Mouse (Mus musculus): ENCODE data around the gene Tes. TPM values are rescaled to one million over a fixed set of nuclear protein-coding genes. Genes with fewer than 3 reads are reported as not detected.
"Not testable (repeated sequence)": the region's sequence is repeated elsewhere in the genome, so short reads cannot be mapped to it uniquely, and the experiment has no call there.

Gene Tes
- polyA plus RNA-seq, 1 experiment from 2014 or later: 15.4 TPM

DNA sequence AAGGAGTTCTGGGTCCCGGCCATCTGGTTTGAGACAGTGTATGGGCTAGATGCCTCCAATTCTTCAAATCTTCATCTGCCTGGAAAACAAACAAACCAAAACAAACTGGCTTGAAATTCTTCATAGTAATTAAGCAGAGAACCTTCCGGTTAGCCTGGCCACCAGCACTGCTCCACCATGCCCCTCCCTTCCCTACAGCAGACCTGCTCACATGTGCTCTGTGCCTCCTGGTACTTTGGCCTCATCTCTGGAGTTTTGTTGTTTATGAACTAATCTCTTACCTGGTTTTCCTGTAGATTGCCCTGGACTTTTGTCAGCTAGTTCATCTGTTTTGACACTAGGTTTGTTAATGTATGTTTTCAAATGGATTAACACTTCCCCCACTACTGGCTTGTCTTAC is 5.4 kb upstream of the Tes start:
- WGBS: 83% methylated on average over 2 of the region's 2 CpGs
- no peak overlapping the region for H3K27ac ChIP-seq (replicated peaks)
- peaks cover 70% of the 10 kb centered on the region for H3K27me3 ChIP-seq (replicated peaks)
- no peaks in the 10 kb centered on the region for H3K36me3 ChIP-seq
- no peak overlapping the region for H3K9ac ChIP-seq
- no peak overlapping the region for H3K4me3 ChIP-seq
- no peak overlapping the region for H3K4me2 ChIP-seq
- H3K9me3 ChIP-seq: no peaks in the 10 kb centered on the region
- H3K4me1 ChIP-seq: peaks cover 6% of the 10 kb centered on the region; the same call in 1 of the 2 replicates
- no peak for ATAC-seq (ENCODE audit: extremely low read depth, insufficient number of reproducible peaks, low FRiP score, low TSS enrichment)

DNA sequence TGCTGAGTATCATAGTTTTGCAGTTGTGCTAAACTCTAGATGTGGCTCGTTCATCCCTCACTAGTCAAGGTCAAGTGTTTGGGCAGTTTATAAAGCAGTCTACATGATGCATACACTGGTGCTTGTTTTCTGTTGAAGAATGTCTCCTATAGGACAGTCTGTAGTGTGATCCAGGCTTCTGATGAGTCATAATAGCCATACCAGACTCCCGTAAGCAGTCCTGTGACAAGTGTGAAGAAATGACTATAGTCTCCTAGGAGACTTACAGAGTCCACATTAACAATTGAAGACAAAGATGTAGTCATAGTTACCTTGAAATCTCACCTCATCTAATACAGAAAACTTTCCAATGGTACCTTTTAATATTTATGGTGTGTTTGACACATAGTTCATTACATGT is 4.8 kb upstream of the Tes start:
- Histone ChIP-seq H3K4me1 (peaks cover 12% of the 10 kb centered on the region; the same call in 1 of the 2 replicates), H3K27me3 (replicated peaks) (peaks cover 75% of the 10 kb centered on the region), H3K9me3 (no peaks in the 10 kb centered on the region), H3K9ac (no peak overlapping the region), H3K4me3 (no peak overlapping the region), H3K27ac (replicated peaks) (no peak overlapping the region), H3K36me3 (no peaks in the 10 kb centered on the region), H3K4me2 (no peak overlapping the region)
- ATAC-seq (ENCODE audit: extremely low read depth, insufficient number of reproducible peaks, low FRiP score, low TSS enrichment): no peak
- 74% methylated on average over 2 of the region's 2 CpGs for WGBS

DNA sequence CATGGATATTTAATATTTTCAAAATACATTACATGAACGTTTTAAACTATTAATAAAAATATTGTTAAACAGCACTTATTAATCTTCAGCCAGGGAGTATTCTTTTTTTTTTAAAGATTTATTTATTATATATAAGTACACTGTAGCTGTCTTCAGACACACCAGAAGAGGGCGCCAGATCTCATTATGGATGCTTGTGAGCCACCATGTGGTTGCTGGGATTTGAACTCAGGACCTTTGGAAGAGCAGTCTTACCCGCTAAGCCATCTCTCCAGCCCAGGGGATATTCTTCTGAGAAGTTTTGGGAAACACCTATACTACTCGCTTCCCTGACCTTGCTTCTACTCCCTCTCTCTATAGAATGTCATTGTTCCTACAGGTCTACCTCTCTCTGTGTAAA is 3.1 kb upstream of the Tes start:
- H3K4me3 ChIP-seq; H3K4me2 ChIP-seq; H3K9me3 ChIP-seq; H3K36me3 ChIP-seq; ATAC-seq (ENCODE audit: extremely low read depth, insufficient number of reproducible peaks, low FRiP score, low TSS enrichment); H3K9ac ChIP-seq; H3K27ac ChIP-seq (replicated peaks): not testable (repeated sequence)
- Histone ChIP-seq H3K27me3 (replicated peaks) (peaks cover 87% of the 10 kb centered on the region), H3K4me1 (peaks cover 17% of the 10 kb centered on the region)
- WGBS: 74% methylated on average over 4 of the region's 4 CpGs

- H3K9me3 ChIP-seq: no peaks in the 10 kb centered on the region
- H3K27ac ChIP-seq (replicated peaks): no peak overlapping the region
- no peak for ATAC-seq (ENCODE audit: extremely low read depth, insufficient number of reproducible peaks, low FRiP score, low TSS enrichment)
- no peaks in the 10 kb centered on the region for H3K36me3 ChIP-seq
- H3K27me3 ChIP-seq (replicated peaks): peaks cover 89% of the 10 kb centered on the region
- peaks cover 17% of the 10 kb centered on the region for H3K4me1 ChIP-seq
- no peak overlapping the region for H3K4me2 ChIP-seq
- no peak overlapping the region for H3K9ac ChIP-seq
- no peak overlapping the region for H3K4me3 ChIP-seq
- WGBS: 80% methylated on average over 6 of the region's 6 CpGs
These were observed 2.6 kb upstream of the Tes start for GRCm38 (mm10) chr6:17062366-17062765.

GRCm38 (mm10) chr6:17065791-17066169 is 831 bp downstream of the Tes start:
- Histone ChIP-seq H3K4me1 (peaks cover 17% of the 10 kb centered on the region), H3K4me3 (peak overlapping the region; percentile 70), H3K9me3 (no peaks in the 10 kb centered on the region), H3K27ac (replicated peaks) (peak overlapping the region; percentile 24; the same call in 1 of the 2 replicates), H3K4me2 (peak overlapping the region; percentile 97), H3K27me3 (replicated peaks) (peaks cover 92% of the 10 kb centered on the region), H3K9ac (peak overlapping the region; percentile 82), H3K36me3 (no peaks in the 10 kb centered on the region)
- no peak for ATAC-seq (ENCODE audit: extremely low read depth, insufficient number of reproducible peaks, low FRiP score, low TSS enrichment)
- WGBS: 3% methylated on average over 12 of the region's 12 CpGs

DNA sequence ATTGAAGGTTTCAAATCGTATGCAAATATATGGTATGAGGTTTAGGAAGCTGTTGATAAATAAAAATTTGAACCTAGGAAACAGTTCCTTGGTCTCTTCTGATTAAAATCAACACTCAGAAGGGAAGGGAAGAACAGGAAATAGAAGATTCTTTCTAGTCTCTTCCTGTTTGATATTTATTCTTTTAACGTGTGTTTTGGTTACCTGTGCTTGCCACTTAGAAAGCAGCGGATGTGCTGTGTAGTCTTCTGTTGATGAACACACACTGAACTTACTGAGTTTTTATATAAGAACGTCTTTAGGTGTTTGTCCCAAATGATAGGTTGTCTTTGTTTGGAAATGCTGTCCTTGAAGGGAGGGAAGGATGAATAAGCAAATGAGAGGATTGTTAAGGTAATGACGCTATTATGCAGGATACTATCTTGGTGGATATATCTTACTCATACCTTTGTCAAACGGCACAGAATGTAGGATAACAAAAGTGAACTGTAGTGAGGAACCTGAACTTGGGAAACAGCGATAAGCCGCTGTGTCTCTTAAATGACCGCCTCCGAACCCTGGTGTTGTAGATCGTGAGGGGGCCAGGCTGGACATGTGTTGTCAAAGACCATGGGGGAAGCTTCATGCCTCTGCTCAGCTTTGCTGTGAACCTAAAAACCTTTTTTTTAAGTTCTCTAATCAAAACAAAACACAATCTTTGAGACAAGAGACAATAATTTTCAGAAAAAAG is 1.4 kb downstream of the Tes start:
- Histone ChIP-seq H3K4me2 (peak overlapping the region; percentile 97), H3K4me3 (peak overlapping the region; percentile 70), H3K27me3 (replicated peaks) (peaks cover 92% of the 10 kb centered on the region), H3K9ac (no peak overlapping the region), H3K9me3 (no peaks in the 10 kb centered on the region), H3K36me3 (no peaks in the 10 kb centered on the region), H3K27ac (replicated peaks) (no peak overlapping the region), H3K4me1 (peaks cover 17% of the 10 kb centered on the region)
- ATAC-seq (ENCODE audit: extremely low read depth, insufficient number of reproducible peaks, low FRiP score, low TSS enrichment): no peak
- 37% methylated on average over 11 of the region's 11 CpGs for whole genome bisulfite sequencing

DNA sequence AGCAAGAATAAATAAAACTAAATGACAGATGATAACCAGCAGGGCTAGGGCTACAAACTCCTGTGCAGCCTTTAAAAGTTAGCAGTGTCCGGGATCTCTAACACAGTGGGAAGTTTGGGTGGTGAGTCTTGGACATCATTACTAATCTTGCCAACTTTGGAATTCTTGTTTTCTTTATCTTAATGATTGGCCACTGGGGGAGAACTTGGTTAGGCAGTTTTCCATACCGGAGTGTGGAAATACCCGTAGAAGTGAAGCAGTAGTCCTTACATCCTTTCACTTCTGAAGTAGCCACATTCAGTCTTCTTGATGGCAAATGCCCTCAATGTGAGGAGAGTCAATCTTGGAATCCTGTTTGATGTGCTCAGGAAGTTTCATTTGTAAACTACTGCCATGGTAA is 7.0 kb downstream of the Tes start:
- ATAC-seq (ENCODE audit: extremely low read depth, insufficient number of reproducible peaks, low FRiP score, low TSS enrichment): no peak
- 80% methylated on average over 3 of the region's 3 CpGs for WGBS
- no peak overlapping the region for H3K27ac ChIP-seq (replicated peaks)
- no peak overlapping the region for H3K4me2 ChIP-seq
- no peak overlapping the region for H3K9ac ChIP-seq
- H3K36me3 ChIP-seq: no peaks in the 10 kb centered on the region
- H3K4me1 ChIP-seq: no peaks in the 10 kb centered on the region
- H3K9me3 ChIP-seq: no peaks in the 10 kb centered on the region
- H3K4me3 ChIP-seq: no peak overlapping the region
- peaks cover 98% of the 10 kb centered on the region for H3K27me3 ChIP-seq (replicated peaks)

DNA sequence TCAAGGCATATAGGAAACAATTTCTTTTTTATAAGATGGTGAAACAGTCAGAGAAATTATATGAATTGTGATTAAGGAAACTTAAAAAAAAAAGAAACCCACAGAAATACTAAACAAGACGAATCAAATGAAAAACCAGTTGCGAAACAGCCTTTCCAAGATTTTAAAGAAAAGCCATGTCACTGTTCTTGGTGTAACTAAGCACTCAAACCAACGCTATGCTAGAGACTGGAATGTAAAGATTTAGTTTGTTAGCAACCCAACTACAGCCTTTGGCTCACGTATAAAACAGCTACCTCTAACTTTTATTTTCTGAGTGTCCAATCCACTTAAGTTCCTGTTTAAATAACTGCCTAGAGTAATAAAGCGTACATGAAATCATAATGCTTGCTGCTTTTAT is 7.4 kb downstream of the Tes start:
- peaks cover 98% of the 10 kb centered on the region for H3K27me3 ChIP-seq (replicated peaks)

DNA sequence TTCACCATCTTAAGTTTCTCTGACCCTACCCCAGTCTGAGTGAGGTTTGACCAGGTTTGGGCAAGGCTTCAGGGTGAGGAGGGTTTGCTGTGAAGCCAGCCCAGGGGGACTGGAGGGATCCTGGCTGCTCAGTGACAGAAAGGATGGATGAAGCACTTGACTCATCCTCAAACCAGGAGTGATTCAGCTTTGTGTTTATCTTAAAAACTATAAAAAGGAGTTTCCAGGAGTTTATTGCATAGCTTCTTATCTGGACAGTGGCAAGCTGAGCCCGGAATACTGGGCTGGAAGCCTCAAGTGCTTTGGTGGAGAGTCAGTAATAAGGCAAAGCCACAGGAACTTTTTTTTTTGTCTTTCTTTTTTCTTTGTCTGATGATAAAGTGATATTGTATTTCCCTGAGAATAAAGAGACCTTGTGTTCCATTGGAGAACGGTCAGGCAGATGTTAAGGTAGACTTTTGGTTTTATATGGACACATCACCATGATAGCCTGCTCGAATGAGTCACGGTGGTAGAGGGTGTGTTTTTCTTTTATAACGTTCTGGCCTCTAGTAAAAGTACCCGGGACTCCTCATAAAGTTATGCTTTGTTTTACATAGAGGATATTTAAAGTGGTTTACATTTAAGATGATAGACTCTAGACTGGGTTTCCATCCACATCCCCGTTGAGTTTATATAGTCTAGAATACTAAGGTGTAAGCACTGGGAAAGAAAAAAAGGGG is 8.0 kb downstream of the Tes start:
- Histone ChIP-seq H3K4me1 (peaks cover 6% of the 10 kb centered on the region), H3K9me3 (no peaks in the 10 kb centered on the region), H3K9ac (no peak overlapping the region), H3K27me3 (replicated peaks) (peaks cover 97% of the 10 kb centered on the region), H3K4me2 (no peak overlapping the region), H3K4me3 (no peak overlapping the region), H3K27ac (replicated peaks) (no peak overlapping the region), H3K36me3 (no peaks in the 10 kb centered on the region)
- ATAC-seq (ENCODE audit: extremely low read depth, insufficient number of reproducible peaks, low FRiP score, low TSS enrichment): no peak
- WGBS: 70% methylated on average over 7 of the region's 7 CpGs

More for the DNA sequence above, 7.4 kb downstream of the Tes start:
- Histone ChIP-seq H3K36me3 (no peaks in the 10 kb centered on the region), H3K4me2 (no peak overlapping the region), H3K9me3 (no peaks in the 10 kb centered on the region), H3K4me3 (no peak overlapping the region), H3K4me1 (no peaks in the 10 kb centered on the region), H3K9ac (no peak overlapping the region), H3K27ac (replicated peaks) (no peak overlapping the region)
- no peak for ATAC-seq (ENCODE audit: extremely low read depth, insufficient number of reproducible peaks, low FRiP score, low TSS enrichment)
- 81% methylated on average over 5 of the region's 5 CpGs for WGBS

GRCm38 (mm10) chr6:17077270-17077669 is 12.3 kb downstream of the Tes start:
- peaks cover 73% of the 10 kb centered on the region for H3K27me3 ChIP-seq (replicated peaks)
- H3K9ac ChIP-seq: no peak overlapping the region

GRCm38 (mm10) chr6:17077720-17078119 is 12.8 kb downstream of the Tes start:
- H3K4me3 ChIP-seq: no peak overlapping the region
- no peaks in the 10 kb centered on the region for H3K36me3 ChIP-seq
- peaks cover 18% of the 10 kb centered on the region for H3K4me1 ChIP-seq
- WGBS: 26% methylated on average over 3 of the region's 3 CpGs
- H3K27me3 ChIP-seq (replicated peaks): peaks cover 69% of the 10 kb centered on the region
- no peaks in the 10 kb centered on the region for H3K9me3 ChIP-seq
- no peak overlapping the region for H3K4me2 ChIP-seq
- H3K9ac ChIP-seq: no peak overlapping the region
- H3K27ac ChIP-seq (replicated peaks): no peak overlapping the region
- ATAC-seq (ENCODE audit: extremely low read depth, insufficient number of reproducible peaks, low FRiP score, low TSS enrichment): no peak

More at GRCm38 (mm10) chr6:17077270-17077669, 12.3 kb downstream of the Tes start:
- Histone ChIP-seq H3K36me3 (no peaks in the 10 kb centered on the region), H3K4me2 (no peak overlapping the region), H3K4me1 (peaks cover 17% of the 10 kb centered on the region), H3K9me3 (no peaks in the 10 kb centered on the region), H3K27ac (replicated peaks) (no peak overlapping the region), H3K4me3 (no peak overlapping the region)
- 83% methylated on average over 9 of the region's 9 CpGs for WGBS
- no peak for ATAC-seq (ENCODE audit: extremely low read depth, insufficient number of reproducible peaks, low FRiP score, low TSS enrichment)

DNA sequence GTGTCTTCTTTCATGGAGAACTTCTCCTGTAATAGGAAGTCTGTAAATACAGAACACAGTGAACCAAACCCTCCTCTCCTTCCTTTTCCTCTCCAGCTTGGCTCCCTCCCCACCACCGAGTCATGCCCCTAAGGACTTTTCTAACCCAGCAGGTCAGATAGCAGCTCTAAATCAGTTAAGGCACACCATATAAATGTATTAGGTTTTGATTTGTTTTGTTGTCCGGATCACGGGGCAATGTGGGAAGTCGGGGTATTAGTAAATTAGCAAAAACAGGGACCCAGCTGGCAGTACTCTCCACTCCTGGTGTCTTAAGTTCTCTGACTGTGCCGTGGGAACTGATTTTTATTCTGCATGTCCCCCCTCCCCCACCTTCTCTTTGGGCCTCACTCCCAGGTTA is 14.4 kb downstream of the Tes start:
- ATAC-seq (ENCODE audit: extremely low read depth, insufficient number of reproducible peaks, low FRiP score, low TSS enrichment): no peak
- Histone ChIP-seq H3K4me3 (no peak overlapping the region), H3K4me2 (no peak overlapping the region), H3K9ac (no peak overlapping the region), H3K36me3 (no peaks in the 10 kb centered on the region), H3K27me3 (replicated peaks) (peaks cover 57% of the 10 kb centered on the region), H3K9me3 (no peaks in the 10 kb centered on the region), H3K27ac (replicated peaks) (no peak overlapping the region), H3K4me1 (peaks cover 18% of the 10 kb centered on the region)
- 48% methylated on average over 5 of the region's 5 CpGs for WGBS
